In the genomic region with DNA sequence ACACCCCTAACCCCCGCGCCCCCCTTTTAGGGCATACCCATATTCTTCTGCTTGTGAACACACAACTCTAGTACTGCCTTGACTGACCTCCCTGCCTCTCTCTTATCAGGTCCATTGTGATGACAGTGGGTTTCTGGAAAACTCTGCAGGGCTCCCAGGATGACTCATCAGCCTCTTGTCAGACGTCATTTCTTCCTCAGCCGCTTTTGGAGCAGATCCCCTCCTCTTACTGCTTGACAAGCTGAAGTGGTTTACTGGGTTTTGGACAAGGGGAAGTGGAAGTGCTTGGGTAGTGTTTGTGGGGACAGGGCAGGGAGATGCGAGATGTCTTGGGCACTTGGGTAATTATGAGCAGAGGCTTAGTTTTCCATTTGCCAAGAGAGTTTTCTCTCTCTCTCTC, we compare ENCODE assay signal across 11 mouse cellular contexts.
DNase-seq lines count a peak whose midpoint lies in the region; ATAC-seq and TF ChIP-seq lines count a peak whose summit lies in the region.
"Had no signal": no experiment of that assay in that cellular context is flagged by ENCODE, and none has a peak within 500 bp of the region (broad histone marks: within the 10 kb centered on the region; RNA-seq: fewer than 3 reads in every experiment).

No protein-coding gene starts in this region.

- H3K4me3 ChIP-seq in MEL (ENCODE audit: control insufficient read depth in 1 of 2, insufficient read depth in 1 of 2, low read depth in 2 of 2, low read length in 2 of 2), result no peak overlapping the region
- no peak overlapping the region for H3K4me3 ChIP-seq in liver, embryonic 16.5 days (ENCODE audit: low read depth, low read length)
- H3K4me3 ChIP-seq: limb, embryonic 13.5 days had no signal

- WGBS in liver, embryonic 16.5 days (ENCODE audit: insufficient replicate concordance), result 27% methylated on average over 5 of the region's 5 CpGs

- no peaks in the 10 kb centered on the region for H3K27me3 ChIP-seq in MEL (ENCODE audit: control insufficient read depth in 1 of 2, insufficient read depth in 2 of 2, low read length in 2 of 2)
- H3K27me3 ChIP-seq in liver, embryonic 16.5 days (ENCODE audit: control insufficient read depth, insufficient read depth, low read depth, low read length), result no peaks in the 10 kb centered on the region
- H3K27me3 ChIP-seq: limb, embryonic 13.5 days had no signal

- H3K36me3 ChIP-seq in MEL (ENCODE audit: control insufficient read depth in 1 of 2, insufficient read depth in 2 of 2, low read length in 2 of 2), result no peaks in the 10 kb centered on the region
- no peaks in the 10 kb centered on the region for H3K36me3 ChIP-seq in liver, embryonic 16.5 days (ENCODE audit: control insufficient read depth, insufficient read depth)
- H3K36me3 ChIP-seq: limb, embryonic 13.5 days had no signal

- H3K9me3 ChIP-seq in MEL (replicated peaks; ENCODE audit: insufficient read depth, low read length), result no peaks in the 10 kb centered on the region
- no peaks in the 10 kb centered on the region for H3K9me3 ChIP-seq in liver, embryonic 16.5 days (replicated peaks; ENCODE audit: control insufficient read depth, low read length)
- H3K9me3 ChIP-seq: limb, embryonic 13.5 days had no signal

- no peak for TF ChIP-seq CTCF in MEL (IDR thresholded peaks at IDR 0.05 in 2 of 3, conservative IDR thresholded peaks at IDR 0.05 in 1 of 3; ENCODE audit: control insufficient read depth in 1 of 3, insufficient read depth in 1 of 3, low read depth in 2 of 3, low read length in 3 of 3, poor library complexity in 1 of 3, severe bottlenecking in 1 of 3)

- TF ChIP-seq EP300 in MEL (IDR thresholded peaks at IDR 0.05; ENCODE audit: low read depth in 1 of 2, low read length in 2 of 2), result no peak

- DNase-seq in 3134 (ENCODE audit: extremely low read depth, insufficient read length, low spot score) (peak; percentile 44), MEL (ENCODE audit: low read depth, low spot score) (peak; percentile 38)
- DNase-seq in heart, adult 9 months (ENCODE audit: low spot score in 2 of 2), result peak; percentile 72 to 83
- no peak for DNase-seq in frontal cortex, postnatal 25 days (ENCODE audit: low spot score in 2 of 2)
- DNase-seq in ovary, postnatal 36 days (ENCODE audit: low spot score), result no peak
- no peak for DNase-seq in cerebellum, adult 11-12 months
- no peak for DNase-seq in embryo, embryonic 10.5 days (ENCODE audit: low spot score)
- DNase-seq: thymus, postnatal 36 days had no signal

- ATAC-seq in liver, embryonic 16.5 days (ENCODE audit: low read depth), result peak; percentile 55; the same call in 1 of the 2 replicates

- H3K4me1 ChIP-seq in MEL (ENCODE audit: control insufficient read depth in 1 of 2, insufficient read depth in 2 of 2, low read length in 2 of 2), result peaks cover 0 to 6% of the 10 kb centered on the region in 2 experiments; a peak in 1 of 4 replicates
- no peaks in the 10 kb centered on the region for H3K4me1 ChIP-seq in liver, embryonic 16.5 days (ENCODE audit: control insufficient read depth, low read depth, low read length)

- H3K27ac ChIP-seq in MEL (ENCODE audit: control insufficient read depth, low read depth, low read length), result no peak overlapping the region
- H3K27ac ChIP-seq in liver, embryonic 16.5 days (ENCODE audit: low read length), result no peak overlapping the region
- H3K27ac ChIP-seq: kidney, postnatal 0 days; limb, embryonic 13.5 days had no signal

- H3K4me2 ChIP-seq in liver, embryonic 16.5 days (ENCODE audit: low read depth, low read length), result no peak overlapping the region
- H3K4me2 ChIP-seq: limb, embryonic 13.5 days had no signal

- no peak overlapping the region for H3K9ac ChIP-seq in MEL (ENCODE audit: control insufficient read depth, low read depth, low read length, poor library complexity, severe bottlenecking)
- H3K9ac ChIP-seq in liver, embryonic 16.5 days (ENCODE audit: low read depth, low read length), result no peak overlapping the region
- H3K9ac ChIP-seq: limb, embryonic 13.5 days had no signal

- TF ChIP-seq POLR2A in MEL (IDR thresholded peaks at IDR 0.05; ENCODE audit: control insufficient read depth in 1 of 2, insufficient read depth in 1 of 2, low read depth in 1 of 2, low read length in 2 of 2, poor library complexity in 1 of 2), result no peak

- no peaks in the 10 kb centered on the region for H3K79me2 ChIP-seq in MEL (ENCODE audit: control insufficient read depth, insufficient read depth, low read length, poor library complexity)

- TF ChIP-seq RAD21 in MEL (IDR thresholded peaks at IDR 0.05; ENCODE audit: low read depth, low read length), result no peak

TF ChIP-seq in MEL, 35 proteins besides CTCF, POLR2A, EP300 and RAD21:
- TF ChIP-seq UBTF (IDR thresholded peaks at IDR 0.05; ENCODE audit: borderline replicate concordance, insufficient read depth, low read depth, low read length) (no peak), ZNF384 (IDR thresholded peaks at IDR 0.05; ENCODE audit: low read depth, low read length) (no peak), MXI1 (IDR thresholded peaks at IDR 0.05; ENCODE audit: low read depth, low read length) (no peak), BHLHE40 (IDR thresholded peaks at IDR 0.05; ENCODE audit: borderline replicate concordance, low read depth, low read length) (no peak), GABPA (IDR thresholded peaks at IDR 0.05; ENCODE audit: low read depth, low read length) (no peak), USF2 (IDR thresholded peaks at IDR 0.05; ENCODE audit: borderline replicate concordance in 1 of 2, insufficient read depth in 1 of 2, low read depth in 1 of 2, low read length in 2 of 2) (no peak), MEF2A (IDR thresholded peaks at IDR 0.05; ENCODE audit: extremely low read depth, insufficient replicate concordance, low read depth, low read length, poor library complexity, severe bottlenecking) (no peak)

Comparison
In these comparisons a context has a peak if more than half of its experiments do, and no peak if none do; other contexts are left out.
1. DNase-seq: peak in 3134 (single experiment), MEL (single experiment) and heart, adult 9 months (2 of 2); none in frontal cortex, postnatal 25 days (0 of 2), ovary, postnatal 36 days (single experiment), cerebellum, adult 11-12 months (single experiment) and embryo, embryonic 10.5 days (single experiment).